Mouse (Mus musculus): ENCODE data around the gene Efna5.

DNA sequence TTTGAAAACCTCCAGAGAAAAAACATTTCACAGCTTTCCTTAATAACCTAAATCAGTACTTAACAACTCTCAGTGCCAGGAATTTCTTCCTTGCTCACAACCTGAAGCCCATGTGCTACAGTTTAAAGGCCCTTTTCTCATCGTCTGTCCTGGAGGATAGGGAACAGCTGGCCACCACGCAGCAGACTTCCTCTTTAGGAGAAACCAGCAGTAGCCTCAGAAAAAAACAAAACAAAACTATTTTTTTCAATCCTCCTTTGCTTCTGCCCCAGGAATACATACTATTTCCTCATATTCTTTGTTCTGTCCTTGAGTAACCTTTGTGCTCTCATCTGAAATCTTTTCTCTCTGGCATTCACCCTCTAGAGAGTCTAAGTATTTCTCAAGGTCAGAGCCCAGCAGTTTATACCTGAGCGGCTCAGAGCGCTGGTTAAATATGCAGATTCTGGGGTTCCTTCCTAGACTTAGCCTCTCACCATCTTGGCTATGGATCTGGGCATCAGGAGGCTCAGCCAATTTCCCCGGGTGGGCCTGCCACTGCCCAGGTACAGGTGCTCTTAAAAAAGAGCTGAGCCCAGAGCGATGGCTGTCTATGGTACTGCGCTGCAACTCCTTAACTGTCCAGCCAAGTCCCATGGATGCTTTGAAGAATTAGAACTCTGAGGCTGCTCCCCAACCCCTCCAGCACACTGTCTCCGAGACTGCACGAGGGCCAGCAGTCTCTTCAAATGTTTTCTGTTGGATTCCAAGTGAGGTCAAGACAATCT, 306.4 kb downstream of the Efna5 start:
- TF ChIP-seq SIN3A (IDR thresholded peaks at IDR 0.05; ENCODE audit: low read length) (no peak), POLR2A (IDR thresholded peaks at IDR 0.05; ENCODE audit: low read depth, low read length) (no peak), ZKSCAN1 (IDR thresholded peaks at IDR 0.05; ENCODE audit: borderline replicate concordance, low read depth, low read length) (no peak), ETS1 (conservative IDR thresholded peaks at IDR 0.05; ENCODE audit: low read depth, low read length) (no peak), CTCF (conservative IDR thresholded peaks at IDR 0.05 in 1 of 2, IDR thresholded peaks at IDR 0.05 in 1 of 2; ENCODE audit: low read depth in 2 of 2, low read length in 2 of 2) (no peak), USF1 (IDR thresholded peaks at IDR 0.05; ENCODE audit: low read depth, low read length) (no peak), EP300 (IDR thresholded peaks at IDR 0.05; ENCODE audit: low read length) (no peak), MAFK (IDR thresholded peaks at IDR 0.05; ENCODE audit: insufficient replicate concordance, low read length) (no peak), USF2 (conservative IDR thresholded peaks at IDR 0.05; ENCODE audit: low read depth, low read length) (no peak), MYC (IDR thresholded peaks at IDR 0.05; ENCODE audit: low read depth, low read length) (no peak), GABPA (IDR thresholded peaks at IDR 0.05; ENCODE audit: insufficient replicate concordance, low read depth, low read length) (no peak), MAX (IDR thresholded peaks at IDR 0.05; ENCODE audit: low read length) (no peak)

All from CH12.LX (cell line).